8 mouse cellular contexts compared by ENCODE assay signal in the genomic region with DNA sequence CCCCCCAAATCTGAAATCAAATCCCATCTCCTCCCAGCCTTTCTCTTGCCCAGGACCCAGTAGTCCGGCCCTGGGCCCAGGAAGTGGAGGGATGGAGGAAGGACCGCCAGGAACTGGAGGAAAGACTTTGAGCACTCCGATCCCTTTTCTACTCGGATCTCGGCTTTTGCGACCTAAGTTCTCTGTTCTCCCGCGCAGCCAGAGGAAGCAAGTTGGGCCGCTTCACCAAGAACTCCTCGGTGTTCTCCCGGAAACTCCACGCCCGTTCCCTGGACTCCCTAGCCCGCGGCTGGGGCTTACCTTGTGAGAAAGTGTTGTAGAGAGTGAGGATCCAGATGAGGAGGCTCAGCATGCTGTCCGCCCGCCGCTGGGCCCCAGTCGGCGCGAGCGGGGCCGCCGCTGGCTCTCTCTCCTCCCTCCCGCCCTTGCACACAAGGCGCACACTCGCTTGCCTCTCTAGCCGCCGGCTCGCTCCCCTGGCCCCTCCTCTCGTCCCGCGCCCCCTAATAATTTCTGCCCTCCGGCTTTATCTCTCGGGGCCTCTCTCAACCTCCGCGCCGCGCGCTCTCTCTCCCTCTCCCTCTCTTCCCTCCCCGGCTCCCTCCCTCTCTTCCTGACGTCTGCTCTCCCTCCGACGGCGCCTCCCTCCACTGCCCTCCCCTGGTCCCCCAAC. TPM values are rescaled to one million over a fixed set of nuclear protein-coding genes. Genes with fewer than 3 reads are reported as not detected.
DNase-seq lines count a peak whose midpoint lies in the region; ATAC-seq and TF ChIP-seq lines count a peak whose summit lies in the region.

A gene (minus strand): TSS at position 652 of the 673 bp plus-strand sequence.

- no peaks in the 10 kb centered on the region for H3K36me3 ChIP-seq in hindbrain, embryonic 12.5 days
- H3K36me3 ChIP-seq in limb, embryonic 15.5 days = no peaks in the 10 kb centered on the region
- no peaks in the 10 kb centered on the region for H3K36me3 ChIP-seq in midbrain, embryonic 16.5 days (ENCODE audit: control insufficient read depth, insufficient read depth, low read length)

- H3K9me3 ChIP-seq in hindbrain, embryonic 12.5 days (replicated peaks) = no peaks in the 10 kb centered on the region
- H3K9me3 ChIP-seq in limb, embryonic 15.5 days = no peaks in the 10 kb centered on the region
- no peaks in the 10 kb centered on the region for H3K9me3 ChIP-seq in midbrain, embryonic 16.5 days (replicated peaks; ENCODE audit: control insufficient read depth, low read length, poor library complexity, severe bottlenecking)

- peak; percentile 25 to 33 for DNase-seq in cerebellum, adult 18-20 months
- DNase-seq in gastrocnemius, adult 2 months = peak; percentile 89
- peak; percentile 21 to 23 for DNase-seq in thymus, adult 18-20 months

- peak within 1 kb of the TSS; percentile 55 for H3K27ac ChIP-seq in brown adipose tissue, adult 24 weeks (replicated peaks; ENCODE audit: low read depth, low read length)
- peak within 1 kb of the TSS; percentile 91 for H3K27ac ChIP-seq in gastrocnemius, adult 2 months
- H3K27ac ChIP-seq in hindbrain, embryonic 12.5 days = peak within 1 kb of the TSS; percentile 86
- peak within 1 kb of the TSS; percentile 94 for H3K27ac ChIP-seq in limb, embryonic 15.5 days
- peak within 1 kb of the TSS; percentile 84 for H3K27ac ChIP-seq in midbrain, embryonic 16.5 days (ENCODE audit: low read length)

- H3K4me1 ChIP-seq in brown adipose tissue, adult 24 weeks (ENCODE audit: control insufficient read depth, insufficient read depth, insufficient read length, low read length) = 0 out of 2 replicates have a peak, but pooled peaks cover 2% of the 10 kb centered on the region
- peaks cover 46% of the 10 kb centered on the region for H3K4me1 ChIP-seq in hindbrain, embryonic 12.5 days
- H3K4me1 ChIP-seq in limb, embryonic 15.5 days = peaks cover 34% of the 10 kb centered on the region
- H3K4me1 ChIP-seq in midbrain, embryonic 16.5 days (ENCODE audit: control insufficient read depth, insufficient read depth, low read length) = peaks cover 39% of the 10 kb centered on the region

- under 1% methylated on average over 44 of the region's 45 CpGs for WGBS in hindbrain, embryonic 12.5 days
- WGBS in limb, embryonic 15.5 days = under 1% methylated on average over 43 of the region's 45 CpGs
- WGBS in midbrain, embryonic 16.5 days = 0% methylated on average over 42 of the region's 45 CpGs

- no peaks in the 10 kb centered on the region for H3K27me3 ChIP-seq in hindbrain, embryonic 12.5 days
- no peaks in the 10 kb centered on the region for H3K27me3 ChIP-seq in limb, embryonic 15.5 days
- H3K27me3 ChIP-seq in midbrain, embryonic 16.5 days (ENCODE audit: control insufficient read depth, insufficient read depth, low read depth, low read length) = peaks cover 2% of the 10 kb centered on the region; the same call in 1 of the 2 replicates

- H3K9ac ChIP-seq in hindbrain, embryonic 12.5 days = peak within 1 kb of the TSS; percentile 82
- H3K9ac ChIP-seq in limb, embryonic 15.5 days = peak within 1 kb of the TSS; percentile 67
- peak within 1 kb of the TSS; percentile 75 for H3K9ac ChIP-seq in midbrain, embryonic 16.5 days (ENCODE audit: low read depth, low read length)

- ATAC-seq in cerebellum, adult (ENCODE audit: insufficient number of reproducible peaks, low FRiP score, low TSS enrichment) = no peak
- ATAC-seq in hindbrain, embryonic 12.5 days (ENCODE audit: low FRiP score) = peak; percentile 89
- peak; percentile 91 for ATAC-seq in limb, embryonic 15.5 days (ENCODE audit: insufficient number of reproducible peaks, low FRiP score, low TSS enrichment, low read depth)
- peak; percentile 82 for ATAC-seq in midbrain, embryonic 16.5 days

- peak within 1 kb of the TSS; percentile 78 for H3K4me2 ChIP-seq in hindbrain, embryonic 12.5 days (replicated peaks)
- H3K4me2 ChIP-seq in limb, embryonic 15.5 days = peak within 1 kb of the TSS; percentile 59
- peak within 1 kb of the TSS; percentile 76 for H3K4me2 ChIP-seq in midbrain, embryonic 16.5 days (ENCODE audit: low read length)

- TF ChIP-seq CTCF in gastrocnemius, adult 2 months (IDR thresholded peaks at IDR 0.05) = no peak

- intact Hi-C loops in gastrocnemius, adult 2 months (cut with DNase I) = no loop called here

- H3K4me3 ChIP-seq in brown adipose tissue, adult 24 weeks (ENCODE audit: insufficient read depth, low read depth, low read length) = peak within 1 kb of the TSS; percentile 69
- H3K4me3 ChIP-seq in gastrocnemius, adult 2 months = peak within 1 kb of the TSS; percentile 75
- peak within 1 kb of the TSS; percentile 70 for H3K4me3 ChIP-seq in hindbrain, embryonic 12.5 days
- H3K4me3 ChIP-seq in limb, embryonic 15.5 days = peak within 1 kb of the TSS; percentile 68
- peak within 1 kb of the TSS; percentile 64 for H3K4me3 ChIP-seq in midbrain, embryonic 16.5 days (ENCODE audit: low read depth, low read length)

RNA-seq across cellular contexts. Expression of the gene that starts here (rescaled TPM):
- polyA plus RNA-seq in brown adipose tissue, adult 24 weeks (2012; ENCODE audit: insufficient read depth, insufficient read length, missing spikeins) = 3.5 and 4.8 TPM in 2 replicates
- total RNA-seq in gastrocnemius, adult 2 months (2021) = 1 to 10 TPM; 4.1 to 5.7 TPM
- 17.3 and 17.7 TPM in 2 replicates for polyA plus RNA-seq in hindbrain, embryonic 12.5 days (2016; fragmentation: Nextera tagmentation; extraction: Ambion mirVana)
- polyA plus RNA-seq in limb, embryonic 15.5 days (2015; fragmentation: Nextera tagmentation; extraction: Ambion mirVana) = 17.9 and 19.5 TPM in 2 replicates
- 5.6 and 6.9 TPM in 2 replicates for polyA plus RNA-seq in midbrain, embryonic 16.5 days (2015; fragmentation: Nextera tagmentation; extraction: Ambion mirVana)

Comparison
In these comparisons a context has a peak if more than half of its experiments do, and no peak if none do; other contexts are left out.
1. DNase-seq: peak in every context shown above with its lines; median percentile 89 in gastrocnemius, adult 2 months; 29 in cerebellum, adult 18-20 months; 22 in thymus, adult 18-20 months.